Mouse (Mus musculus) cerebellum, adult 18-20 months (tissue): ENCODE data around the gene Hrk.

Source experiments
- DNase-seq, 2 experiments: peaks; one replicate each; pipeline ENCODE4 v3.0.0; 2021

The Hrk gene

DNA sequence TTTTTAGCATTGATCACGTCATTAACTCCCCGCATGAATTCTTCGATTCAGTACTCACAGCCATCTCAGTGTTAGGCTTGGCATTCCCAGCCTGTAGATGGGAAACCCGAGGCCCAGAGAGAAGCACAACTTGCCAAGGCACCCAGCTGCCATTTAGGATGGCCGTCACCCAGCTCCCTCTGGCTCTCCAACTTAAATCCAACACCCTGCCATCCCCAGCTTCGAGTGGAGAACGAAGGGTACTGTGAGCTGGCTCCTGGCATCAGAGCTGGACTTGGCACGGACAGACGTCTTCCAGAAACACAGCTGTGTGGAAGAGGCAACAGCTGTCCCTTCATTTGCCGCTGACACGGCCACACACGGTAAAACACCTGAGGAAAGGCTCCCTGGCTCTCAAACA lies at the start of gene Hrk:
Gene Hrk (plus strand): TSS at position 68 of the 400 bp plus-strand sequence.
- no peak for DNase-seq

- DNase-seq = no peak
Observed at GRCm38 (mm10) chr5:118118351-118118750, 46.1 kb upstream of the Hrk start.

GRCm38 (mm10) chr5:118118922-118119321 lies 45.5 kb upstream of the Hrk start:
- DNase-seq = no peak

DNA sequence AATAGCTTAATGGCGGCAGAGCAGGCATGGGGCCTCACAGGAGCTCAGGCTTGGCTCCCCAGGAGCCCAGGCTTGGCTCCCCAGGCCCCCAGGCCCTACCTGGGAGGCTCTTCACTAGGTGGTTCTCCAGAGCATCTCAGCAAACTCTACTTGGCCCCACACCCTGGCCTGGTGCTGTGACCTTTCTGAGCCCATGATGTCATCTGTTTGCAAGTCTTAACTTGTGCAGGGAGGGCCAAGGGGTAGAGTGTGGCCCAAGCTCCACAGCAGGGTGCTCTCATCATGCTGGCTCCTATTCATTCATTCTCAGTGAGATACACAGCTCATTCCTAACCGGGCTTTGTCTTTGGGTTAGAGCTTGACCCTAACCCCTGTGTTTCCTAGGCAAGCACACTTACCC lies 43.8 kb upstream of the Hrk start:
- no peak for DNase-seq

- DNase-seq = no peak
Observed at GRCm38 (mm10) chr5:118121928-118122327, 42.5 kb upstream of the Hrk start.

- no peak for DNase-seq
Observed at GRCm38 (mm10) chr5:118123096-118123495, 41.4 kb upstream of the Hrk start.

DNA sequence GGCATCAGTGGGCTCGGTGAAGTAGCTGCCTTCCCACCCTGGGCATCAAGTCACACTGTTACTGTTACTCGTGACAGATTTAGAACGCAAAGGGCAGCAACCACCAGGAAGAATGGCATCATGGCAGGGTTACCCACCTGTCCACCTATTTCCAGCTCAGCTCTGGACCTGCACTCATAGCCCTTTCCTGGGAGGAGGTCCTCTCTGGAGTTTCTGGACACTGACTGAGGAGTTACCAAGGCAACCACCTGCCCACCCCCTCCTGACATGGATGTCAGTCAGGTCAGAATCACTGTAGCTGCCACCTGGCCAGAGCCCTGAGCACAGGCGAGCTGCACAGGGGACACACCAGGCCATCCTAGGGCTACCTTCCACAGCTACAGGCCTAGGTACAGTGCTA lies 37.8 kb upstream of the Hrk start:
- peak in 1 of 2 experiments; percentile 43 for DNase-seq

GRCm38 (mm10) chr5:118128208-118128607 lies 36.2 kb upstream of the Hrk start:
- DNase-seq = peak in 1 of 2 experiments; percentile 55

GRCm38 (mm10) chr5:118128651-118129050 lies 35.8 kb upstream of the Hrk start:
- DNase-seq = no peak

DNA sequence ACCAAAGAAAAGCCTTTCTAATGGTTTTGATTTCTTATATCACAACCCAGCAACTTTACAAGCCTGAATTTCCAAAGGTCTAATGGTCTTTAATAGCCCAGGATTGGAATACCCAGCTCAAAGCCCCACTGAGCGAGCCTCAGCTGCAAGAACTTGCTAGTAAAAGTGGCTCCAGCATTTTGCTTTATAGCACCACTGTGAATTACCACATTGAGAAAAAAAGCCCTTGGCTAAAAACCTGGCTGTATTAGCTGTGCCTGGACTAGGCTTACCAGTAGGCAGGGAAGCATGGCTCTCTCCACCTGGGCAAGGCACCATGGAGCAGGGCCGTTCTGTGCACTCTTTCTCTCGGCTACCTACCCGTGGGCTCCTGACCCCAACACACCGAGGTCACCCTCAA lies 28.1 kb upstream of the Hrk start:
- DNase-seq = no peak

GRCm38 (mm10) chr5:118139630-118140029 lies 24.8 kb upstream of the Hrk start:
- no peak for DNase-seq

DNA sequence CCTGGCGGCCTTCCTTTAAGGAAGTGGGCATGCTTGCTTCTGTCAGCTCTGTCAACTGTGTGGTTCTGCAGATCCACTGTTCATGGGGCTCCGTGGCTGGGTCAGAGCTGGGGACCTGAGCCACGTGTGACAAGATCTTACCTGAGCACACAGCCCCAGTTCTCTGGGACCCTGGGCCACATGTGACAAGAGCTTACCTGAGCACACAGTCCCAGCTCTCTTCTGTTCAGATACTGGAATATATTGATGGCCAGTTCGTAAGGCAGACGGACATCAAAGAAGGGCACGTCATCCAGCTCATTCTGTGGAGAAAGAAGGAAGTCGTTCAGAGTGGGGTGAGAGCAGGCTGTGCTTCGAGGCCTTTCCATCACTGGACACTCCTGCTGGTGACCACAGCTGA lies 22.0 kb upstream of the Hrk start:
- DNase-seq = no peak

- no peak for DNase-seq
Observed at GRCm38 (mm10) chr5:118143211-118144026, 21.0 kb upstream of the Hrk start.

DNA sequence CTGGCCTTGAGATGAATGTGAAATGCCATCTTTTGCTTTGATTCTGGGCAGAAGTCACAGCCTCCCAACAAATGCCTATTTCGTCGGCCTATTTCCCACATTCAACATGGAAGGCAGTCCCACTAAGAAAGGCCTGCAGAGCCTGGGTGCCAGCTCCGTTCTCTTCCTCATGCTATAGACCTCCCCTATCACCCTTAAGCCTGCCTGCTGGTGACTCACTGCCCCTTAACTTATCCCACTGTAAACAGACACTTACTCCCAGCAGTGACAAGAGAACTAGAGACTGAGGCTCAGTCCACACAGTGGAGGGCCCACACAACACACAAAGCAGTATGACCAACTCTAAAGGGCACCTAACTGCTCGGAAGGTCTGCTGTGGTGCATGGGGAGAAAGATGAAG lies 20.1 kb upstream of the Hrk start:
- DNase-seq = no peak

- DNase-seq = no peak
Observed at GRCm38 (mm10) chr5:118144770-118145169, 19.7 kb upstream of the Hrk start.

DNA sequence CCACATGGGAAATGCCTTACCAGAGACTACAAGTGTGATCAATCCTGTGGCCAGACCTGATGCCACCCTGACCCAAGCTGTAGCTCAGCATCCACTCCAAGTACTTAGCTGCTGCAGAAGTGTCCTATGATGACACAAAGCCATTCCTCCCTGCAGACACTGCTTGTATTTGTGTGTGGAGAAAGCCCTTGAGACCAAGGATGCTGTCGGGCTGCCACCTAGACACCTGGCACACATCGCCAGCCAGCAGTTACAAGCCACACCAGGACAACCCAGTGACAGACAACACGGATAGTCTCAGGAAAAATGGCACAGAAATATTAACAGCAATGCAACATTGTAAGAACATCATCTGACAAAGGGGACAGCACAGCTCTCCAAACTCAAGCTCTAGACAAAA lies 19.0 kb upstream of the Hrk start:
- DNase-seq = no peak

- DNase-seq = peak in 1 of 2 experiments; percentile 43
Observed at GRCm38 (mm10) chr5:118145999-118146679, 18.3 kb upstream of the Hrk start.

DNA sequence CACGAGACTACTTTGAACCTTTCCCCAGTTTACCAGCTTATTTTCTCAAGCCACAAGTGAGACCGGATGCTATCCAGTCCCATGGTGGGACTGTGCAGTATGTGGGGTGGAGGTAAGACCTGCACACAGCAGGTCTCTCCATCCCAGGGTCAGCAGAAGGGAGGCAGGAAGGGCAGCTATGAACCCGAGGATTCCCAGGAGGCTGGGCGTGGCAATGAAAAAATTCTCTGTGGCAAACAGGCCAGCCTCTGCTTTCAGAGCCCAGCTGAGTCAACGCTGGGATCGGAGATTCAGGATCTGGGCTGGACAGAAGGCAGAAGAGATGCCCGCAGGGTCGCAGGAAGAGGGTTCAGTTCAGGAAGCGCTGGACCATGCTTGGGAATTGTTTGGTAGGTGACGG lies 17.2 kb upstream of the Hrk start:
- DNase-seq = no peak

DNA sequence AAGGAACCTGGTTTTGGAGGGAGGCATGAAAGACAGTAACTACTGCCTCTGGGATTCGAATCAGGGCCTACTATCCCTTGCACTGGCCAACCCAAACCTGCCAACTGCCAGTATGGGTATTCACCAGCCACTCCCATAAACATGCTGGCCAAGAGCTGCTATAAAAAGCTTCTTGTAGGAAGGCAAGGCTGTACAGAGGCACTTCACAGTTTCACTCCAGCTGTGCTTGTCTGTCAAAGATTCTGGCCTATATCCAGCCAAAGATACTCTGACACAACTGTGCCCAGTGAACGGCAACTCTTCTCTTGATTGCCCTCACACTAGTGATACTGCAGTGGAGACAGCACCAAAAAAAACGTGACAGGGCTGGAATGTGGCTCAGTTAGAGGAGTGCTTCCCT lies 14.7 kb upstream of the Hrk start:
- DNase-seq = no peak

- peak; percentile 77 to 88 for DNase-seq
Observed at GRCm38 (mm10) chr5:118154839-118155564, 9.4 kb upstream of the Hrk start, which contains the start of gene Fbxw8. Gene Fbxw8 (minus strand): TSS chr5:118155464.

- DNase-seq = no peak
Observed at GRCm38 (mm10) chr5:118155565-118155947, 8.9 kb upstream of the Hrk start.

GRCm38 (mm10) chr5:118156976-118157375 lies 7.5 kb upstream of the Hrk start:
- no peak for DNase-seq

DNA sequence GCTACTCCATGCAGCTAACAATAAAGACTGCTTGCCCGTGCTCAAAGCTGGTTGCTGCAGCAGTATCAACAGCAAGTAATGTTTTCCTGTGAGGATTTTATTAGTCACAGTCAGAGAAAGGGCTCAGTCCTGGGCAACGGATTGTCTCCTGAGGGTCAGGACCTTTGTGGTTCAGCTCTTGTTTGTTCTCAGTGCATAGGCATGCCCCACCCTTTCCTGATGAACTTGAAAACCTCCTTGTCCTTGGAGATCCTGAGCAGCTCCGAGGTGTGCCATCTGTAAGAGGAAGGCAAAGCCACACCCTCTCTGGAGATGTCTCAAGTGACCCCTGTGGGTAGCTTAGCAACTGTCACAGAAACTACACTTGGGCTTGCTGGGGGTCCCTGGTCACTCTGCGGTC lies 3.8 kb upstream of the Hrk start:
- DNase-seq = no peak

DNA sequence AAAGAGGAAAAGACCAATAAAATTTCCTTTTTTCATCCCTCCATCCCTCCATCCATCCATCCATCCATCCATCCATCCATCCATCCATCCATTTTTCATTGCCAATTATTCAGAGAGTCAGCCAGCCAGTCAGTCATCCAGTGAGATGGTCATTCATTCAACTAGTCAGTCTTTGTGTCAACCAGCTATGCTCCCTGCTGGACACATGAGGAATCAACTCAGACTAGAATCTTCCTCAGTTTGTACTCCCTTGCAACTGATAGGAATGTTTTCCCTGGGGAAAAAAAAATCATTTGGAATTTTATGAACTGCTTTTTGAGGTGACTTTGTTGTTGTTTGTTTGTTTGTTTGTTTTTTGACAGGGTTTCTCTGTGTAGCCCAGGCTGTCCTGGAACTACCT lies 1.0 kb downstream of the Hrk start:
- no peak for DNase-seq
